Mouse (Mus musculus) intestine, postnatal 0 days (tissue): ENCODE results near the gene Pex11g. TPM values are rescaled to one million over a fixed set of nuclear protein-coding genes. Genes with fewer than 3 reads are reported as not detected.

Experiments used
- ATAC-seq: fragments of 200-750 bp; cut with Nextera tagmentation; 2 replicates; pipeline ENCODE4 v1.8.0; 2017; ENCODE audit warnings: mild to moderate bottlenecking, moderate TSS enrichment, moderate library complexity
- H3K27ac ChIP-seq: fragments of 300-500 bp; sonication (generic); 2 replicates; pipeline ENCODE4 v1.5.1; 2014; ENCODE audit warnings: mild to moderate bottlenecking, low read depth, low read length, moderate library complexity
- H3K27me3 ChIP-seq: fragments of 300-500 bp; sonication (generic); replicated peaks from 2 replicates; pipeline ENCODE4 v1.6.1; 2014; ENCODE audit warnings: low read length, mixed read lengths; ENCODE audit not compliant: control insufficient read depth, insufficient read depth
- H3K36me3 ChIP-seq: fragments of 300-500 bp; sonication (generic); 2 replicates; pipeline ENCODE4 v1.6.1; 2014; ENCODE audit warnings: mild to moderate bottlenecking, moderate library complexity; ENCODE audit not compliant: control insufficient read depth, insufficient read depth
- H3K4me1 ChIP-seq: fragments of 300-500 bp; sonication (generic); replicated peaks from 2 replicates; pipeline ENCODE4 v1.6.1; 2014; ENCODE audit warnings: antibody characterized with exemption, low read length, mixed read lengths; ENCODE audit not compliant: control insufficient read depth, insufficient read depth
- H3K4me2 ChIP-seq: fragments of 300-500 bp; sonication (generic); replicated peaks from 2 replicates; pipeline ENCODE4 v1.6.1; 2014; ENCODE audit warnings: low read depth, mild to moderate bottlenecking, moderate library complexity
- H3K4me3 ChIP-seq: fragments of 300-500 bp; sonication (generic); 2 replicates; pipeline ENCODE4 v1.5.1; 2014; ENCODE audit warnings: low read depth, low read length
- H3K9ac ChIP-seq: fragments of 300-500 bp; sonication (generic); 2 replicates; pipeline ENCODE4 v1.6.1; 2014; ENCODE audit warnings: mild to moderate bottlenecking, low read depth, low read length
- H3K9me3 ChIP-seq: fragments of 300-500 bp; sonication (generic); 2 replicates; pipeline ENCODE4 v1.6.1; 2016; ENCODE audit warnings: mixed run types; ENCODE audit not compliant: control insufficient read depth
- CTCF ChIP-seq: sonication (generic); IDR thresholded peaks from 2 replicates; pipeline ENCODE4 v1.5.1; 2016; ENCODE audit warnings: low read depth, mild to moderate bottlenecking, control low read depth, antibody characterized with exemption, moderate library complexity
- WGBS: fragments of 180-500 bp; shearing (Covaris S2); extraction: QIAGEN DNeasy Blood & Tissue Kit; methylation state at CpG from one replicate; pipeline ENCODE4 v1.1.7; 2014; 5-methylcytosine and 5-hydroxymethylcytosine counted together
- polyA plus RNA-seq: library from polyadenylated mRNA; unstranded; fragments of >200 nt; fragmentation: Nextera tagmentation; extraction: Ambion mirVana; gene quantifications from 2 replicates; pipeline ENCODE4 v1.2.1, GENCODE M21; 2015

The Pex11g gene
- polyA plus RNA-seq, 1 experiment from 2014 or later, result 14.9 TPM

GRCm38 (mm10) chr8:3514681-3515247, 47.3 kb upstream of the Pex11g start:
- Histone ChIP-seq H3K4me1 (no peaks in the 10 kb centered on the region), H3K4me2 (peak overlapping the region; percentile 91), H3K4me3 (peak overlapping the region; percentile 76), H3K9me3 (no peaks in the 10 kb centered on the region), H3K27me3 (no peaks in the 10 kb centered on the region), H3K36me3 (peaks cover 45% of the 10 kb centered on the region), H3K27ac (peak overlapping the region; percentile 86; the same call in 1 of the 2 replicates), H3K9ac (peak overlapping the region; percentile 58)
- no peak for TF ChIP-seq CTCF
- no peak for ATAC-seq
- WGBS, result 36% methylated on average over 13 of the region's 13 CpGs

GRCm38 (mm10) chr8:3507979-3508754, 40.7 kb upstream of the Pex11g start:
- Histone ChIP-seq H3K9me3 (no peaks in the 10 kb centered on the region), H3K4me2 (no peak overlapping the region), H3K27ac (peak overlapping the region; percentile 82), H3K9ac (no peak overlapping the region), H3K4me1 (no peaks in the 10 kb centered on the region), H3K36me3 (peaks cover 67% of the 10 kb centered on the region), H3K27me3 (no peaks in the 10 kb centered on the region), H3K4me3 (no peak overlapping the region)
- no peak for TF ChIP-seq CTCF
- ATAC-seq, result peak; percentile 75
- 62% methylated on average over 6 of the region's 6 CpGs for WGBS

- H3K4me3 ChIP-seq, result no peak overlapping the region
- H3K4me1 ChIP-seq, result peaks cover 3% of the 10 kb centered on the region; the same call in 1 of the 2 replicates
- 48% methylated on average over 4 of the region's 4 CpGs for WGBS
- H3K36me3 ChIP-seq, result peaks cover 19% of the 10 kb centered on the region; the same call in 1 of the 2 replicates
- H3K9ac ChIP-seq, result 0 out of 2 replicates have a peak overlapping the region, but pooled peaks have one; percentile 11
- H3K9me3 ChIP-seq, result no peaks in the 10 kb centered on the region
- H3K27me3 ChIP-seq, result no peaks in the 10 kb centered on the region
- H3K4me2 ChIP-seq, result peak overlapping the region; percentile 81
- ATAC-seq, result no peak
- no peak for TF ChIP-seq CTCF
- no peak overlapping the region for H3K27ac ChIP-seq
Measured at GRCm38 (mm10) chr8:3502217-3502616, 34.7 kb upstream of the Pex11g start.

DNA sequence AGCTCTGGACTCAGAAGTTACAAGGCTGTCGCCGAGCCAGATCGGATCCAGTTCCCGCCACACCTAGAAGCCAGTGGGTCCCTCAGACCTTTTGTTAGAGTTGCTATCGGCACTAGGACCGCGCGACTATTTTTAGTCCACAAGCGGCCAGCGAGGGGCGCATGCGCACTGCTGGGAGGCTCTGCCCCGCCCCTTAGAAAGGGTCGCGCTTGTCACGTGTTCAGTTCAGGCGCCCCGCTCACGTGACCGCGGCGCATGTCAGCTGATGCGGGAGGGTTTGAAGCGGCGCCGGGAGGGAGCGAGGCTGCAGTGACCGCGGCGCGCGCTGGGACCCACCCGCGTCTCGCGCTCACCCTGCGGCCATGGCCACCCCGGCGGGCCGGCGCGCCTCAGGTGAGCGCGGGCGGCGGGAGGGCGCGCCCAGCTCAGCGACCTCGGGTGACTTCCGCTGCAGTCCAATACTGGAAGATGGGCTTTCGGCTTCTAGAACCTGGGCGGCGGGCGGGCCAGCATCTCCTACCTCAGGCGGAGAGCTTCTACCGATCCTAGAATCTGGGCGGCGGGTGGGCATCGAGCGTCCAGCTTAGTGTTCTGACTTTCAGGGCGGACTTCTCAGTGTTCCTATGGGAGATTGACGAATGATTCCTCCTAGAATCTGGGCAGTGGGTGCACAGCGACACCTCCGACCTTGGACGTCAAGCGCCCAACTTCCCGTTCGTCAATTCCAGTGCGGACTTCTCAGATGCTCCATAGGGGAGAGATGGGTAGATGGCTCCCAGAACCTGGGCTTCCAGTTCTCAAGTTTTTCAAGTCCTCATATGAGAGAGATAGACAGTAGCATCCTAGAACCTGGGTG, 33.0 kb upstream of the Pex11g start, which contains the start of gene Mcoln1:
Mcoln1 (plus strand) TSS at position 223 of the 856 bp plus-strand sequence.
- under 1% methylated on average over 70 of the region's 70 CpGs for WGBS
- peak within 1 kb of the TSS; percentile 86 for H3K4me3 ChIP-seq

GRCm38 (mm10) chr8:3499751-3500150, 32.3 kb upstream of the Pex11g start:
- no peaks in the 10 kb centered on the region for H3K9me3 ChIP-seq
- H3K4me1 ChIP-seq, result peaks cover 3% of the 10 kb centered on the region; the same call in 1 of the 2 replicates
- ATAC-seq, result 0 out of 2 replicates have a peak, but pooled peaks have one; percentile 2
- no peak for TF ChIP-seq CTCF
- H3K4me3 ChIP-seq, result peak overlapping the region; percentile 86
- no peaks in the 10 kb centered on the region for H3K27me3 ChIP-seq
- WGBS, result 4% methylated on average over 8 of the region's 8 CpGs
- peak overlapping the region; percentile 81 for H3K4me2 ChIP-seq
- H3K36me3 ChIP-seq, result peaks cover 18% of the 10 kb centered on the region
- H3K9ac ChIP-seq, result peak overlapping the region; percentile 85
- peak overlapping the region; percentile 75 for H3K27ac ChIP-seq

More for the DNA sequence above, 33.0 kb upstream of the Pex11g start, which contains the start of gene Mcoln1:
- Histone ChIP-seq H3K4me1 (peaks cover 3% of the 10 kb centered on the region; the same call in 1 of the 2 replicates), H3K27me3 (no peaks in the 10 kb centered on the region), H3K36me3 (peaks cover 19% of the 10 kb centered on the region), H3K27ac (peak within 1 kb of the TSS; percentile 75), H3K9me3 (no peaks in the 10 kb centered on the region), H3K4me2 (peak within 1 kb of the TSS; percentile 81), H3K9ac (peak within 1 kb of the TSS; percentile 85)
- TF ChIP-seq CTCF, result peak; percentile 48
- ATAC-seq, result peak; percentile 86
